Mouse (Mus musculus) frontal cortex, adult (tissue): ENCODE measurements at regions not wholly inside any gene's neighbourhood (a gene's known extent, or its start where the extent isn't known, plus 50 kb on each side); places are given as distances from the start of the nearest gene placed in this dataset.

ENCODE experiments used
- ATAC-seq: cut with Nextera tagmentation; 2 replicates; pipeline ENCODE4 v1.9.2; 2017; ENCODE audit warnings: mild to moderate bottlenecking, moderate library complexity, mixed read lengths; ENCODE audit not compliant: low TSS enrichment

DNA sequence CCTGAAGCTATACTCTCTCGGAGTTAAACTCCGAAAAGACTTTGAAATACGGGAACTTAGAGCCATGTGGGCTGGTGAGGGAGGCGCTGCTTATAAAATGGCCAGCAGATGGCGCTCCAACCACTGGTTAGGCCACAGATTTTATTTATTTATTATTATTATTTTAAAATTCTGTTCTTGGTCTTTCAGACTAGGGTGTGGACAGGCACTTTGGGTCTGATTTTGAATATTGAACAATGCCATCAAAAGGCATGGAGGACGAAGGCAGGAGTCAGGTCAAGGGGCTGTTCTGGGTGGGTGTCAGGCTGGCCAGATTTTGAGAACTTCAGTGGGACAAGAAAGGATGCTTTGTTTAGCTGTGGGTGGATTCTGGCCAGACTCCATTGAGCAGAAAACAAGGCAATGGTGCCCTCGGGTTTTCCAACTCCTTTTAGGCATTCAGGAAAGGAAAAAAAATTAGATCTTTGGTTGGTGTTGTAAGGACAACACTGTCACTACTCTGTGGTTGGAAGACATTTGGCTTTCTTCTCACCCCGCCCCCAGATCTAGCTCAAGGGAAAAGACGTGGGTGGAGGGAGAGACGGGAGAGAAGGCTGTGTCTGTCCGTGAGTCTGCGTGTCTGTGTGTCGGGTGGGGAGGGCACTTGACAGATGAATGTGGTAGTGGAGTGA, 319.5 kb downstream of the Med13l start:
- ATAC-seq, result no peak

DNA sequence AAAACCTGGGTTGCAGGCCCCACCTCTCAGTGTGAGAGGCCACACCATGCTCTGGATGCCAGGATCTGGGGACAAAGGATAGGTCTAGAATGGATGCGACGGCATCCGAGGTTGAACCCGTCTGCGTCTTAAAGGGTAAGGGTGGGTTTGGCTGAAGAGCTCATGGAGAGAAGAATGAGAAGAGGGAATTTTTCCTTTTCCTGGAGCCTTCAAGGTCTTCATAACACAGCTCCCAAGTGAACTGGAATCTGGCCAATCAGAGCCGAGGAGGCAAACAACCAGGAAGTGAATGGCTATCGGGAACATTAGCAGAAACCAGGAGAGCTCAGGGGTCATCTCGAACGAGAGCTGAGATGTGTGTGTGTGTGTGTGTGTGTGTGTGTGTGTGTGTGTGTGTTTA, 320.1 kb downstream of the Med13l start:
- ATAC-seq, result no peak

GRCm38 (mm10) chr5:118881886-118882285, 321.4 kb downstream of the Med13l start:
- no peak for ATAC-seq

GRCm38 (mm10) chr5:118888131-118888530, 327.7 kb downstream of the Med13l start:
- ATAC-seq, result no peak

DNA sequence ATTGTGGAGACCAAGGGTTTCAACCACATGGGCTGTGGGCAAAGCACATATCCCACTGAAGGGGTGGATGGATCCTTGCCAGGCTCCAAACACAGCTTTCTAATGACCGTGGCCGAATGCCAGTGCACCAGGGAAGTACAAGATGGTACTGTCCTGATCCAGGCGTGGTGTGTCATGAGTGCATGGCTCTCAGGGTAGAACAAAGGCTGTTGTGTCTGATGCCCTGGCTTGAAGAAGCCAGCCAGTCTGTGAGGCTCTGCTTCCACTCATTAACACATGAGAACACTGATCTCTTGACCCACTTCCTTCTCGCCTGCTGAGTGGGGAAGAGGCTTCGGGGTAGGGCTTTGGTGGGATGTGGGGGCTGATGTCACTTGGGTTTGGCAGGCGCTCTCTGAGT, 330.7 kb downstream of the Med13l start:
- ATAC-seq, result no peak

DNA sequence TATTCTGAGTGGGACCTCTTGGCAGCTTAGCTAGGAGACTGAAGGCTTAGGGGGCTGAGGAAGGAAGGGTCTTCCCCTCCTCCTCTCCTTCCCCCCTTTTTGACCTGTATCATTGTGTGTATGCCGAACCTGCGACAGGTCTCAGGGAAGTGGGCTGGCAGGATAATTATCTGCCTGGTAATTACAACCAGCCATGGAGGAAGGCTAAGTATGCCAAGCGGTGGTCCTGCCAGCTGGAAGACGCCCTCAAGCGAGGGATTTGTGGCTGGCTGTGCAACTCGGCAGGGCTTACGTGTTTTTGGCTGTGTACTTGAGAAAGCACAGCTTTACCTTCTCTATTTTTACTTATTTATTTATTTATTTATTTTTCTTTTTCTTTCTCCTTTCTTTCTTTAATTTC, 347.7 kb downstream of the Med13l start:
- no peak for ATAC-seq

GRCm38 (mm10) chr5:118909756-118910155, 349.3 kb downstream of the Med13l start:
- no peak for ATAC-seq

DNA sequence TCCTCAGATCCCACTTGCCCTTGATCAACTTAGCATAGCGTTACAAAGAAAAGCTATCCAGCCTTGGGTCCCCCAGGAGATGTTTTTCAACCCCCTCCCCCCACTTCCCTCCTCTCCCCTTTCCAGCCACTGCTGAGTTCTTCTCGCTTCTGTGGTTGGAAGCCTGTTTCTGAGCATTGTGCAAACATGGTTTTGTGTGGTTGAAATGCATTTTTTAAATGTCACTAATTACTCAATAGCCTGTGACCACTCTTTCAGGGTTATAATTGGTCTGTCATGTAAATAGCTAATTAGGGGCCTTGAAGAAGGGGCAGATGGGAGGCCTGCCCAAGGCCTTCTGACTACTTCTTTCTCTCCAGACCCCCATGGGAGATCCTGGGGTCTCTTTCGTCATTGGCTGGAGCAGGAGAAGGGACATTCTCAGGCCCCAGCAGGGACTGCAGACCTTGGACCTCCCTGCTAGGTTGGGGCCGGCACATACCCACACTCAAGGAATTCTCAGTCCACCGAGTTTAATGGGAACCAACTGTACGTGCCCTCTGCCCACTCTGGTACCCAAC, 353.8 kb downstream of the Med13l start:
- ATAC-seq, result no peak

DNA sequence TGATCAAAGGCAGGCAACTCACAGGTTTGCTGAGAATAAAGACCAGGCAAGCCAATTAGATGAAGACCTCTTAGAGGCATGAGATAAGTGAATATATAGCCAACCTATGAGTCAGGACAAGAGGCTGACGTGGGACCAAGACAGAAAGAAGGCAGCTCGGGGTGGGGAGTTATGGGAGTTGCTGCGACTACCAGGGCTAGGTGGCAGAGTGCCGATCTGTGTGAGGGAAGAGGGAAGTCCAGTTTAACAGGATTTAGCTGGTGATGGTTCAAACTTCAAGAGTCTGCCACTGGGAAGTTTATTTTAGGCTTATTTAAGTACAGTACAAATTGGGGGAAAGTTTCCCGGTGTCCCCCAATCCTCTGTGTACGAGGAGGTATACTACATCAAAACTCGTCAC, 362.9 kb downstream of the Med13l start:
- ATAC-seq, result no peak

DNA sequence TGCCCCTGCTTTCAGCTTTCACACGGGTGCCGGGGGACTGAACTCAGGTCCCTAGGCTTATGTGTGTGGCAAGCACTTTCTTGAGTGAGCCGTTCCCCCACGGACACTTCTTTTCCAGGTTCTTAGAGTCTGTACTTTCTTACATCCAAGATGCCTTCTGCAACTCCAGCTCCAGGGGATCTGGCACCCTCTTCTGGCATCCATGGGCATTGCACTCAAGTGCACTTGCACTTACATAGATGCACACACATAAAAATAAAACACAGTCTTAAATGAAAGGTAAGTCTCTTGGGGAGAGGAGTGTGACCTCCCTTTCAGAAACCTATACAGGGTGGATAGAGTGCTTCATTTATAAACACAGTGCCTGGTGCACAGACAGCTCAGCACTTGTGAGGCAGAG, 368.6 kb downstream of the Med13l start:
- no peak for ATAC-seq

- no peak for ATAC-seq
These were observed 369.6 kb downstream of the Med13l start for GRCm38 (mm10) chr5:118929990-118930501.

GRCm38 (mm10) chr5:118939336-118940039, 379.0 kb downstream of the Med13l start:
- no peak for ATAC-seq

- no peak for ATAC-seq
These were observed 383.8 kb downstream of the Med13l start for GRCm38 (mm10) chr5:118944256-118944655.

DNA sequence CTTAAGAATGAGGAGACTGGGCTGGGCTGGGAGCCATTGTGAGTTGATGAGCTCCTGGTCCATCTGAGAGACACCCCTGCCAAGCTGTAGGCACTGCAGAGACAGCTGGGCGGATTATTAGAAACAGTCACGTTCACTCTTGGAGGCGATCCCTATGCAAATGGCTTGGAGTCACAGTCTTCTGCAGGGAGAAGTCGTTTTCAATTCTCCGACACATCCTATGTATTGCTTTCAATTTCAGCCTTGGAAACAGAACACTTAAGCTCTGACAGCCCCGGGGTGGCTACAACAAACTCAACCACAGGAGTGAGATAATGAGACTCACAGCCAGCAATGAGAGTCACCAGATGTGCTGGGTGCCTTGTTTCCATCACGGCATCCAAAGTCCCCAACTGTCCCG, 385.6 kb downstream of the Med13l start:
- no peak for ATAC-seq

DNA sequence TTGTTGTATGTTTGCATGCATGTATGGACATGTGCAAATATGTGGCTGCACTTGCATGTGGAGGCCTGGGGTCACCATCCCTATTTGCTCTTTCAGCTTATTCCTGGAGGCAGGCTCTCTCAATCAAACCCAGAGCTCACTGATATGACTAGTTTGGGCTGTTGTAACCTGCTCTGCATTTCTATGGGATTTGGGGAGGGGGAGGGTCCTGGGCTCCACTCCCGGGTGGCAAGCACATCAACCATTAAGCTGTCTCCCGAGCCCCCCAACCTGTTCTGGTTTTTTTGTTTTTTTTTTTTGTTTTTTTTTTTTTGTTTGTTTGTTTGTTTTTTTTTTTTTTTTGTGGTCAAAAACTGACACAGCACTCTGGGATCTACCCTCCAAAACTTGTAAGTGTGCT, 386.5 kb downstream of the Med13l start:
- ATAC-seq, result no peak

DNA sequence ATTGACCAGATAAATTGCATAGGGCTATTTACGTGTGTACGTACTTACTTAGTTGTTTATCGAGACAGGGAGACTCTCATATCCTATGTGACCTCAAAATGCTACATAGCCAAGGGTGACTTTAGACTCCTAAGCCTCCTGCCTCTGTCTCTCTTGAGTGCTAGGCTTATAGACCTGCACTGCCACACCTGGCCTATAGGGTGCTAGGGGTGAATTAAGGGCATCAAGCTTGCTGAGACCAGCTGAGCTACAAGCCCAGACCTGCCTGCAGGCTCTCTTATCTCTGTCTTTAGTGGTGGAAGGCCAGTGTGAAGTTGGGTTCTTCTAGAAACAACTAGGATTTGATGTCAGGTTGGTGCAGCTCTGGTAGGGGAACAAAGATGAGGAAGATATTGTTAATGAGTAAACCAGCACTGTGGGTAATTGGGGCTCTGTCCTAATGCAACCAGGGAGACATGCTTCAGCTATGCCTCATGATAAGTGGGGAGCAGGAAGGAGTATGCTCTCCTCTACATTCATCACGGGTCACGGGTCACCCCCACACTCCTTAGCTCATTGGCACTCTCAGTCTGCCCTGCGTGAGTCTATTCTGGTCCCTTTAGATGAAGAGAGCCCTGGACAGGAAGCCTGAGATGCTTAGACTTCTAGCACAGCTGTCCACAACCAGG, 387.8 kb downstream of the Med13l start:
- no peak for ATAC-seq

DNA sequence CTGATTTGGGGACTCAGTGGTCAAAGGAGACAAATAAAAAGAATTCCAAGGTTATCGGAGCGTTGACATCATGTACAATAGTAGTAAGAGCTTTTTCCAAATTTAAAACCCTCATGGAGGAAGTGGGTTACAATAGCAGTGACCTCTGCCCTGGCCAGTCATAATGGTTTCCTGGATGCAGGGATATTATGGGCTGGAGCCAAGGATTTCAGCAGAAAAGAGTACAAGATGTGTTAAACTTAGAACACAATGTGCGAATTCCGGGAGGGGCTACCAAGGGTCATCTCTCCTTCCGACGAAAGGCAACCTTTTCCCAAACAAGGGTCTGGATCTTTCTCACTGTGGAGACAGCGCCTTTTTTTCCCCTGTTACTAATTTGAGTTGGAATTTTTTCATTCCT, 390.6 kb downstream of the Med13l start:
- no peak for ATAC-seq

DNA sequence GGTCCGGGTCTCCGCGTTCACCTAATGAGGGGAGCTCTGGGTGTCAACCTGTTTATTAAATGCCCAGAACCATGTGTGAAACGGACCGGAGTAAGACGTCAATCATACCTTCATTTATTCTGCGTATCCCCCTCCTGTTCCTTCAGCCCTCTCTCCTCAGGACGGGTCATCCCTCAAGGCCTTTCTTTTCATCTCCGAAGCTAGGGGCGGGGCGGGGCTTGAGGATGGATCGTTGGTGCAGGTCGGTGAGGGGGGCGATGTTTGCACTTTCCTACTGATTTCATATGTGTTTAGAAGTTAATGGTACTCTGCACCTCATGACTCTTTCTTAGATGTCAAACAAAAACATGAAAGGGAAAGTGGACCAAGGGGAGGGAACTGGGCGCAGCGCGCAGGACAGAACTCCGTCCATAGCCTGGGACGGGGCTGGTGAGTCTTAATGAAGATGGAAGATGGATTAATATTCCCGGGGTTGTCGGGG, 400.1 kb downstream of the Med13l start:
- ATAC-seq, result no peak

GRCm38 (mm10) chr5:118961091-118961490, 400.6 kb downstream of the Med13l start:
- ATAC-seq, result no peak

DNA sequence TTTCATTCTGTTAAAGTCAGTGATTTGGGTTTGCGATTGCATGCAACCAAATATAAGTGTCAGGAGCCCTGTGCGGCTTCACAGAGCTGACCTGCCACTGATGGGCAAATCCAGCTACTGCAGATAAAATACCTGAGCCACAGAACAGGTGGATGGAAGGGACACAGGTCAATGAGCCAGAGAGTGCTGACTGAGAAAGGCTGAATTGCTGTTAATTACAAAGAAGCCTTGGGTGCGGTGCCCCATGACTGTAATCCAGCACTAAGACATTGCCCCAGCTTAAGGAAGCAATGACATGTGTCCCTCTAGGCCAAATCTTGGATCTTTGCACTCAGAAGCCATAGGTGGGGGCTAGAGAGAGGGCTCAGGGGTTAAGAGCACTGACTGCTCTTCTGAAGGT, 401.7 kb downstream of the Med13l start:
- ATAC-seq, result no peak

GRCm38 (mm10) chr5:118963001-118963400, 402.5 kb downstream of the Med13l start:
- ATAC-seq, result no peak

GRCm38 (mm10) chr5:118966901-118967300, 406.4 kb downstream of the Med13l start:
- no peak for ATAC-seq
